Mouse (Mus musculus) kidney, adult 2 months (tissue): Measurements from ENCODE around the gene Tppp2.

Experiments used
- CTCF ChIP-seq: fragments of 200-500 bp; conservative IDR thresholded peaks from 2 replicates; pipeline ENCODE4 v1.5.1; 2011; ENCODE audit warnings: low read depth, mild to moderate bottlenecking, control low read depth, low read length, moderate library complexity, mixed read lengths; ENCODE audit not compliant: insufficient read depth, insufficient read length
- POLR2A ChIP-seq: fragments of 200-500 bp; IDR thresholded peaks from one replicate; pipeline ENCODE4 v1.6.1; 2011; ENCODE audit warnings: low read depth, low read length, control low read depth

DNA sequence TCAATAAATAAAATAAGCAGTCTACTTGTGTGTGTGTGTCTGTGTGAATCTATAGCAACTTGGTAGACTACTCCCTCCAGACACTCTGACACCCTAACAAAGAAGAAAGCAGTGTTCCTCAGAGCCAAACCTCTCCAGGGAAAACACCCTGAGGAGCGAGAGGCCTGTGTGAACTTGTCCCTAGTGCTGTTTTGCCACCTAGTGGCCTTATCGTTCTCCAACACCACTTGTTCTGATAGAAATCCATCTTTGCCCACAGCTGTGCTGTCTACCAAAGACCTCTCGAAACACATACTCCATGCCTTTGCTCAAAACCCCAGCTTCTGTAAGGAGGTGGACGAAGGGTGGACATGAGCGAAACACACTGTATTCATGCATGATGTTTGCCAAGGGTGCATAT is 12.6 kb downstream of the Tppp2 start:
- TF ChIP-seq CTCF (peak; percentile 85), POLR2A (no peak)
